Mouse (Mus musculus): ENCODE results near the gene Fbxo41. TPM values are rescaled to one million over a fixed set of nuclear protein-coding genes. Genes with fewer than 3 reads are reported as not detected.
A peak's percentile ranks its signal among the peaks of the same experiment; 100 is the strongest.
"Not testable (repeated sequence)": the region's sequence is repeated elsewhere in the genome, so short reads cannot be mapped to it uniquely, and the experiment has no call there.

The Fbxo41 gene
- total RNA-seq, 2 experiments from 2014 or later: not detected

DNA sequence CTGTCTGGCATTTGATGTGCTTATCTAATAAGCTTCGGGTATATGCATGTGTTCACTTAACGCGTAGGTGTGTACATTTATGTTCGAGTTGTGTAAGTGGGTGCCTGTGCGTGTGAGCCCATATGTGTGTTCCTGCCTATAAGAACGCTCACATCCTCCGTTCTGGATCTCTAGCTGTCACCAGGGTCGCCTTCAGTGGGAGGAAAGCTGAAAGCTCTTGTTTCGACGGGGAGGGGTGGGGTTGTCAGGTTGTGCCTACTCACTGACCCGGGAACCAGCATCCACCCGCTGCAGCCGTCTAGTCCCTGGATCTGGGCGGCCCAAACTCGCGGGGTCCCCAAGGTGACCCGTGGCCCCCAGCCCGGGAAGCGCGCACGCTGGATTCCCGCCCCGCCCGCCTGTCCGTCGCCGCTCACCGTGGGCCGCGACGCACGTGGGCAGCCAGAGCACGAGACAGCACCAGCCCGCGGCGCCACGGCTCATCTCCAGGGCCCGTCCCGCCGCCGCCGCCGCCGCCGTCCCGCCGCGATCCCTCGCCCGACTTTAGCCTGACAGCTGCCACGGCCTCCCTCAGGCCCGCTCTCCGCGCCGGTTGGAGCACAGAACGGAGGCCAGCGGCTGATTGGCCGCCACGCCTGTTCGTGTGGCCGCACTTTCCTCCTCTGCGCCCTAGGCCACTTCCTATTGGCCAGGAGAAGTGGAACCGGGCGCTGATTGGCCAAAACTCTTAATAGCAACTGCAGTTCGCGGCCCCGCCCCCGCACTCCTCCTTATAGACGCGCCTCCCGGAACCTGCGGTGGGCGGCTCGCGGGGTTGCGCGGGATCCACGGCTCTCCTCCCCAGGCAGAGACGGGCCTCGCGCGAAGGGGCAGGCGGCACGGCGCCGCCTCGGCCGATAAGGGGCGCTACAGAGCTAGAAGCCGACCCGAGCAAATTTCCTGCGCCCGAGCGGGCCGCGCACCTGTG is 51.8 kb downstream of the Fbxo41 start, which contains the start of gene Cct7:
Cct7 (plus strand) TSS at position 818 of the 967 bp plus-strand sequence.
- peak; percentile 78 for ATAC-seq (replicated peaks; ENCODE audit: poor library complexity)

DNA sequence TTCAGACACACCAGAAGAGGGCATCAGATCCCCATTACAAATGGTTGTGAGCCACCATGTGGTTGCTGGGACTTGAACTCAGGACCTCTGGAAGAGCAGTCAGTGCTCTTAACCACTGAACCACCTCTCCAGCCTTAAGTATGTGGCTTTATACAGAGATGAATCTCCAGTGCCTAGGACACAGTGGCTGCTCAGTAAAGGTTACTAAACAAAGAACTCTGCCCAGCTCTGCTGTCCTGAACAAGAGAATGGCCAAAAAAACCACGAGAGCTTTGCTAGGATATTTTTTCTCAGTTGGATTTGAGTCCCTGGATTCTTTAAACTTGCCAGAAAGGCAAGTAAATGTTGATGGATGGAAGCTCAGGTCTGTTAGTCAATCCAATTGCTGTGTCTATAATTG is 52.7 kb downstream of the Fbxo41 start:
- not testable (repeated sequence) for ATAC-seq (replicated peaks; ENCODE audit: poor library complexity)

GRCm38 (mm10) chr6:85447351-85447750 is 55.4 kb downstream of the Fbxo41 start:
- ATAC-seq (replicated peaks; ENCODE audit: poor library complexity): no peak

DNA sequence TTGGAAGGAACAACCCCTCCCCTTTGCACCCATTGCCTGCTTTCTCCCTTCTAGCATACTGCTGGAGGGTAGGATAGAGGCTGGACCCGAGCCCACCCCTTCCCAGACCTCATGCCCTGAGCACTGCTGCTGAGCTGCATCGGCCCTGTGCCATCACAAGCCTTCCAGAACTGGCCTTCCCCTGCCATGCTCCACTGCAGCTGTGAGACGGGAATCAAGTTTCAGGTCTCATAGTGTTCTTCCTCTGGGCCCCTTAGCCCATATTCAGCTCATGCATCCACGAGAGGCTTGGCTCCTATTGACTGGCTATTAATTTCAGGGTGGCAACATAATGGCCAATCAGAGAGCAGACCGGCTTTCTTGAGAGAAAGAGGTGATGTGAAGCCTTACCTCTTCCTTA is 57.5 kb downstream of the Fbxo41 start:
- ATAC-seq (replicated peaks; ENCODE audit: poor library complexity): no peak

DNA sequence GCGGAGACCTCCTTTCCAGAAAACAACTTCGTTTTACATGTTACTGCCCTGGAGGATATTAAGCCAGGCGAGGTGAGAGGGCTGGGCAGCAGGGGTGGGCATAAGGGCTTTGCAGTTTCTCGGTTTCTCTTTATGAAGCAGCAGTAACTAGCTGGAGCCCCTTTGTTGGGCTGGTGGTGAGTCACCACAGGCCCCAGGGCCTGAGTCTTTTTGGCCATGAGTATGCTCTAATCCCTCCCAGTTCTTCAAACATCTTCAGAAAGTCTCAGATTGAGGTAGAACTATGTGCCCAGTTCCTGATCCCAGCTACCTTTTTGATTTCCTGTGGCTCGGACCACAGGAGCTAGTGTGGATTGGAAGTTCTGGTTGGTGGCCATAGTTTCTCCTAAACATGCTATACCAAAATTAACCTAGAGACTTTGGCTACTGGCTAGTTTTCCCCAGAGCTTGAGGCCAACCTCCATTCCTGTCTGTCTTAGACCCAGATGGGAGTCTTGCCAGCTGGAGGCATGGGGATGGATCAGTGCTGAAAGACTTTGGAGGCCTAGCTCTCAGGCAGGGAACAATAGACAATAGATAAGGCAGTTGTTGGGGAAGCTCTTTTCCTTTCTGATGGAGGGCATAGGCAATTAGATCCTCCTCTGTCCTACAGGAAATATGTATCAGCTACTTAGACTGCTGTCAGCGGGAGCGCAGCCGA is 58.4 kb downstream of the Fbxo41 start:
- no peak for ATAC-seq (replicated peaks; ENCODE audit: poor library complexity)

- ATAC-seq (replicated peaks; ENCODE audit: poor library complexity): no peak
These were observed 59.1 kb downstream of the Fbxo41 start for GRCm38 (mm10) chr6:85443488-85444233.

- no peak for ATAC-seq (replicated peaks; ENCODE audit: poor library complexity)
These were observed 61.7 kb downstream of the Fbxo41 start for GRCm38 (mm10) chr6:85441142-85441541.

DNA sequence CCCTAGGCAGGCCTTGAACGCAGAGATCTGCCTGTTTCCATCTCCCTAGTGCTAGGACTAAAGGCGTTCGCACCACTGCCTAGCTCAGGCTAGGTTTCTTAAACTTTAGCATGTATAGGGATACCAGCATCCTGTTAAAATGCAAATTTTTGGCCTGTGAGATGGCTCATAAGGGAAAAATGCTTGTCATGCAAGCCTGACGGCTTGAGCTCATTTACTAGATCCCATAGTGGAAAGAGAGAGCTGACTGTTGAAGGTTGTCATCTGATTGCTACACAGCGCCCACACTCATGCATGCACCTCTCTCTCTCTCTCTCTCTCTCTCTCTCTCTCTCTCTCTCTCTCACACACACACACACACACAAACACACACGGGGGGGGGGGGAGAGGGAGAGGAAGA is 66.2 kb downstream of the Fbxo41 start:
- ATAC-seq (replicated peaks; ENCODE audit: poor library complexity): no peak

DNA sequence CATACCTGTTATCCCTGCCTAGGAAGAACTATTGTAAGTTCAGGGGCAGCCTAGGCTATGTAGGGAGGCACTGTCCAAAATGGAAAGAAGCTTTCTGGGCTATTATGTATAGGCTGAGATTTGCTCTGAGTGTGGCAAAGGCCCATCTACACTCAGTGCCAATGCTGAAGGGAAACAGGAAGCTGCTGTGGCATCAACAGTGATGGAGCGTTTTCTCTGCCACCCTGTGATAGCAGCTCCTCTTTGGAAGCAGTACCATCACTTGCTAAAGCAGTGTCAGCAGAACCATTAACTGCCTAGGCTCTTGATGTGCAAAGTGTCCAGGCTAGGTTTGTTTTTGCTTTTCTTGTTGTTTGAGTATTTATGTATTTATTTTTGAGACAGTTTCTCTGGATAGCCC is 66.6 kb downstream of the Fbxo41 start:
- no peak; the same call in 1 of the 2 replicates for ATAC-seq (replicated peaks; ENCODE audit: poor library complexity)

DNA sequence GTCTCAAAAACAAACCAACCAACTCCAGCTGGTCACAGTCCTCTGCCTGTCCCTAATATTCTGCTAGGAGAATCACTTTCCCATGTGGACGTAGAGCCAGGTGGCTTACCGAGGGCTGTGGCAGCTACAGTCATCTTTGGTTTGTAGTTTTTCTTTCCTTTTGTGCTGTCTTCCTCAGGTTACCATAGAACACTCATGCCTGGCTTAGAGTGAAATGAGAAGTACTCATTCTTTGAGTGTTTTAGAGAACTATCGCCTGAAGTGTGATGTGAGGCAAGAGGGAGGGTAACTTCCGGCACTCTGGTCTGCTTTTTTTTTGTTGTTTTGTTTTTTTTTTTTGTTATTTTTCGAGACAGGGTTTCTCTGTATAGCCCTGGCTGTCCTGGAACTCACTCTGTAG is 68.9 kb downstream of the Fbxo41 start:
- peak; percentile 54 for ATAC-seq (replicated peaks; ENCODE audit: poor library complexity)

GRCm38 (mm10) chr6:85431842-85432431 is 70.9 kb downstream of the Fbxo41 start, which contains the start of gene Smyd5:
TSS of gene Smyd5 (plus strand) at chr6:85431989.
- peak; percentile 97 for ATAC-seq (replicated peaks; ENCODE audit: poor library complexity)

DNA sequence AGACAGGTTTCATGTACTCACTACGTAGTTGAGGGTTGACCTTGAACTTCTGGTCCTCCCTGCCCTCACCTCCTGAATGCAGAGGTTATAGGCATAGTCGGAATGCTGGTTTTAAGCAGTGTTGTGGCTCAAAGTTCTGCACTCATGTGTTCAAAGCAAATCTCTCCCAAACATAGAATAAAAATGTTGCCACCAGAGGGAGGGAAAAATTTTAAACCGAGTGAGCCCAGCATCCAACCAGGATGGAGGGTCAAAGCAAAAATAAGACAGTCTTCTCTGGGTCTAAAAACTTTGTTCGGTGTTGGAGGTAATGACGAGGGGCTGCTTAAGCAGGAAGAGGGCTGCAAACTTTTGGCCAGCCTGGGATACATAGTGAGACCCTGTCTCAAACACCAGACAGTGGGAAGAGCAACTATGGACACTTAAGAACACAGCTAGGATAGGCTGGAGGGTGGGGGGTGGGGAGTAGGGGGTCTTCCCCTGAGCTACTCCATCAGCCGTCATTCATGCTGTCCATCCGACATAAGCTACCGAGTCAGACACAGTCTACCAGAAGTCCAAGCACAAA is 71.4 kb downstream of the Fbxo41 start:
- no peak for ATAC-seq (replicated peaks; ENCODE audit: poor library complexity)

DNA sequence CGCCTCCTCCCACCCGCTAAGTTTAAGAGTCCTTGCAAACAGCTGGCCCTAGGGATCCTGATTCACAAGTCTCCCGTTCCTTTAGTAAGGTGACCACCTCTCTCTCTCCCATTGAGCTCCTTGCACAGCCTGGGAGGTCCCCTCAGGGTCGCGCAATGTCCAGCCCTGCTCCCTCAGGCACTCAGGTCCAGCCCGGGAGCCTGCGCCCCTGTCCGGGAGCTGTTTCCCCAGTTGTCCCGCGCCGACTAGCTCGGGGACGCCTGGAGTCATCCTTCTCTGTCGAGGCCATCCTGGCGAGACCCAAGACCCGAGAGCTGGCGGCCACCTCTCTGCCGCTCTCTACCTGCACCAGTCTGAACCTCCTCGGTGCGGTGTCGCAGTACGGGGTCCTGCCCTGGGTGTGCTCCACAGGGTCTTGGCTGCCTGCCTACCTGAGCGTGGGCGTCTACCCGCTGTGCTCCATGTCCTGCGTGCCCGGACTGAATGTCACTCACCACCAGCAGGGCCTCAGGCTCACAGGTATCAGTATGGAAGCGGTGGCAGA is 78.9 kb downstream of the Fbxo41 start, which contains the start of gene Noto:
Noto (plus strand) TSS at position 51 of the 544 bp plus-strand sequence.
- ATAC-seq (replicated peaks; ENCODE audit: poor library complexity): no peak

Other genes with a start within 250 kb of the Fbxo41 start
- 1.1 and 2.7 TPM in 2 replicates for gene Sfxn5, start 169.6 kb downstream of the Fbxo41 start, total RNA-seq (2015)
- gene Sfxn5, start 169.6 kb downstream of the Fbxo41 start, total RNA-seq (2017): 1.7 and 2.3 TPM in 2 replicates
- 4.2 and 4.4 TPM in 2 replicates for gene Rab11fip5, start 128.4 kb downstream of the Fbxo41 start, total RNA-seq (2015)
- gene Rab11fip5, start 128.4 kb downstream of the Fbxo41 start, total RNA-seq (2017): 3.1 and 5.5 TPM in 2 replicates
- not detected in 2 replicates for gene Noto, start 79.1 kb downstream of the Fbxo41 start, total RNA-seq (2015)
- not detected in 2 replicates for gene Noto, start 79.1 kb downstream of the Fbxo41 start, total RNA-seq (2017)
- gene Smyd5, start 71.0 kb downstream of the Fbxo41 start, total RNA-seq (2015): 39.4 and 42.2 TPM in 2 replicates
- 44.1 and 66.0 TPM in 2 replicates for gene Smyd5, start 71.0 kb downstream of the Fbxo41 start, total RNA-seq (2017)
- gene Cct7, start 51.5 kb downstream of the Fbxo41 start, total RNA-seq (2015): 321 and 330 TPM in 2 replicates
- 304 and 348 TPM in 2 replicates for gene Cct7, start 51.5 kb downstream of the Fbxo41 start, total RNA-seq (2017)
- 28.9 and 40.6 TPM in 2 replicates for gene Pradc1, start 51.0 kb downstream of the Fbxo41 start, total RNA-seq (2015)
- gene Pradc1, start 51.0 kb downstream of the Fbxo41 start, total RNA-seq (2017): 11.1 and 12.0 TPM in 2 replicates
- not detected in 2 replicates for gene Egr4, start 10.6 kb upstream of the Fbxo41 start, total RNA-seq (2015)
- not detected in 2 replicates for gene Egr4, start 10.6 kb upstream of the Fbxo41 start, total RNA-seq (2017)
- 23.2 and 32.3 TPM in 2 replicates for gene Alms1, start 84.5 kb upstream of the Fbxo41 start, total RNA-seq (2015)
- 14.4 and 19.4 TPM in 2 replicates for gene Alms1, start 84.5 kb upstream of the Fbxo41 start, total RNA-seq (2017)
- gene Nat8f7, start 210.2 kb upstream of the Fbxo41 start, total RNA-seq (2015): not detected in 2 replicates
- not detected in 2 replicates for gene Nat8f7, start 210.2 kb upstream of the Fbxo41 start, total RNA-seq (2017)